Mouse (Mus musculus): ENCODE results near the gene Skint2. TPM values are rescaled to one million over a fixed set of nuclear protein-coding genes. Genes with fewer than 3 reads are reported as not detected.

The Skint2 gene
- not detected in 2 replicates for polyA plus RNA-seq (2014; fragmentation: Nextera tagmentation; extraction: Ambion mirVana)

DNA sequence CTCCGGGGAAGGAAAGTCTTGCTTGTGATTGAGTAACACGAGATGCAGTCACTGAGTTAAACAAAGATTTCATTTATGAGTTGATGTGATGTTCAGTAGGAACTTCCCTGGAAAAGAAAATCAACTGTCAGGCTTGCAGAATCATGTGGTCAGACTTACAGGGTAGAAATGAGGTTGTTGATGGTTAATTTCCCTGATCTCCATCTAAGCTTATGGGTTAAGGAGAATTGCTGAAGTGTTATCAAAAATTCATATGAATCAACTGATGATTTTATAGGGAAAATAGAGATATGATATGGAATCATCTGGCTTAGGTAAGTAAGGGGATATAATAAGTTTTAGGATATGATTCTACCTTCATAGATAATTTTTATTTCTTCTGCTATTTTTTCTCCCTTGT is at the start of gene Skint2:
TSS of gene Skint2 (plus strand) at position 301 of the 400 bp plus-strand sequence.
- ATAC-seq (ENCODE audit: insufficient read depth) (no peak), DNase-seq (no peak)
- Histone ChIP-seq H3K27me3 (ENCODE audit: insufficient read depth, low read length) (no peaks in the 10 kb centered on the region), H3K27ac (ENCODE audit: low read depth) (no peak within 1 kb of the TSS), H3K4me3 (ENCODE audit: low read depth, low read length) (no peak within 1 kb of the TSS), H3K36me3 (ENCODE audit: insufficient read depth) (no peaks in the 10 kb centered on the region), H3K4me2 (no peak within 1 kb of the TSS), H3K9me3 (ENCODE audit: low read depth, low read length) (no peaks in the 10 kb centered on the region), H3K9ac (no peak within 1 kb of the TSS), H3K4me1 (ENCODE audit: insufficient read depth) (no peaks in the 10 kb centered on the region)
- 69% methylated on average over 2 of the region's 2 CpGs for WGBS
- TF ChIP-seq CTCF (IDR thresholded peaks at IDR 0.05; ENCODE audit: low read depth): no peak

Other genes with a start within 250 kb of the Skint2 start
- gene Skint9, start 123.2 kb upstream of the Skint2 start, polyA plus RNA-seq (2014; fragmentation: Nextera tagmentation; extraction: Ambion mirVana): not detected in 2 replicates
- not detected in 2 replicates for gene Skint10, start 217.7 kb downstream of the Skint2 start, polyA plus RNA-seq (2014; fragmentation: Nextera tagmentation; extraction: Ambion mirVana)